Mouse (Mus musculus): ENCODE data around the gene Sp7.

Gene Sp7

GRCm38 (mm10) chr15:102366733-102367344 lies at the start of gene Sp7:
Gene Sp7 (minus strand): TSS chr15:102367182.
- no peak for DNase-seq (ENCODE audit: low read depth in 1 of 2, low spot score in 2 of 2)

DNA sequence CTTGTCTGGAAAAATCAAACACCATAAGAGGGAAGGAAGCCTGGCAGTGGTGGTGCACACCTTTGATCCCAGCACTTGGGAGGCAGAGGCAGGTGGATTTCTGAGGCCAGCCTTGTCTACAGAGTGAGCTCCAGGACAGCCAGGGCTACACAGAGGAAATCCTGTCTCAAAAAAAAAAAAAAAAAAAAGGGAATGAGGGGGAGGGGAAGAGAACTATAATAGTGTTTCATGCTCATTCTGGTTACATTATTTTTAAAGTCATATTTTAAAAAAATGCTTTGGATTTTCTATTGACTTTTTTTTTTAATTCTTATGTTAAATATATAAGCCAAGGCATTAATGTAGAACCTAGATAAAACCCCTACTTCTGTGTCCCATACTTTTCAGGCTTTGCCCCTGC lies 46.7 kb upstream of the Sp7 start:
- no peak for DNase-seq (ENCODE audit: low read depth in 1 of 2, low spot score in 2 of 2)

GRCm38 (mm10) chr15:102411077-102411476 lies 44.1 kb upstream of the Sp7 start:
- no peak for DNase-seq (ENCODE audit: low read depth in 1 of 2, low spot score in 2 of 2)

DNA sequence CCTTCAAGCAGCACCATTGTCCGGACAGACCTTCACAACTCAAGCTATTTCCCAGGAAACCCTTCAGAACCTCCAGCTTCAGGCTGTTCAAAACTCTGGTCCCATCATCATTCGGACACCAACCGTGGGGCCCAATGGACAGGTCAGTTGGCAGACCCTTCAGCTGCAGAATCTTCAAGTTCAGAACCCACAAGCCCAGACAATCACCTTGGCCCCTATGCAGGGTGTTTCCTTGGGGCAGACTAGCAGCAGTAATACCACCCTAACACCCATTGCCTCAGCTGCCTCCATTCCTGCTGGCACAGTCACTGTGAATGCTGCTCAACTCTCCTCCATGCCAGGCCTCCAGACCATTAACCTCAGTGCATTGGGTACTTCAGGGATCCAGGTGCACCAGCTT lies 42.3 kb upstream of the Sp7 start:
- DNase-seq (ENCODE audit: low read depth in 1 of 2, low spot score in 2 of 2), result no peak

DNA sequence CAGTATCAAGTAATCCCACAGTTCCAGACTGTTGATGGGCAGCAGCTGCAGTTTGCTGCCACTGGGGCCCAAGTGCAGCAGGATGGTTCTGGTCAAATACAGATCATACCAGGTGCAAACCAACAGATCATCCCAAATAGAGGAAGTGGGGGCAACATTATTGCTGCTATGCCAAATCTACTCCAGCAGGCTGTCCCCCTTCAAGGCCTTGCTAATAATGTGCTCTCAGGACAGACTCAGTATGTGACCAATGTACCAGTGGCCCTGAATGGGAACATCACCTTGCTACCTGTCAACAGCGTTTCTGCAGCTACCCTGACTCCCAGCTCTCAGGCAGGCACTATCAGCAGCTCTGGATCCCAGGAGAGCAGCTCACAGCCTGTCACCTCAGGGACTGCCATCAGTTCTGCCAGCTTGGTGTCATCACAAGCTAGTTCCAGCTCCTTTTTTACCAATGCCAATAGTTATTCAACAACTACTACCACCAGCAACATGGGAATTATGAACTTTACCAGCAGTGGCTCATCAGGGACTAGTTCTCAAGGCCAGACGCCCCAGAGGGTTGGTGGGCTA lies 41.7 kb upstream of the Sp7 start:
- no peak for DNase-seq (ENCODE audit: low read depth in 1 of 2, low spot score in 2 of 2)

DNA sequence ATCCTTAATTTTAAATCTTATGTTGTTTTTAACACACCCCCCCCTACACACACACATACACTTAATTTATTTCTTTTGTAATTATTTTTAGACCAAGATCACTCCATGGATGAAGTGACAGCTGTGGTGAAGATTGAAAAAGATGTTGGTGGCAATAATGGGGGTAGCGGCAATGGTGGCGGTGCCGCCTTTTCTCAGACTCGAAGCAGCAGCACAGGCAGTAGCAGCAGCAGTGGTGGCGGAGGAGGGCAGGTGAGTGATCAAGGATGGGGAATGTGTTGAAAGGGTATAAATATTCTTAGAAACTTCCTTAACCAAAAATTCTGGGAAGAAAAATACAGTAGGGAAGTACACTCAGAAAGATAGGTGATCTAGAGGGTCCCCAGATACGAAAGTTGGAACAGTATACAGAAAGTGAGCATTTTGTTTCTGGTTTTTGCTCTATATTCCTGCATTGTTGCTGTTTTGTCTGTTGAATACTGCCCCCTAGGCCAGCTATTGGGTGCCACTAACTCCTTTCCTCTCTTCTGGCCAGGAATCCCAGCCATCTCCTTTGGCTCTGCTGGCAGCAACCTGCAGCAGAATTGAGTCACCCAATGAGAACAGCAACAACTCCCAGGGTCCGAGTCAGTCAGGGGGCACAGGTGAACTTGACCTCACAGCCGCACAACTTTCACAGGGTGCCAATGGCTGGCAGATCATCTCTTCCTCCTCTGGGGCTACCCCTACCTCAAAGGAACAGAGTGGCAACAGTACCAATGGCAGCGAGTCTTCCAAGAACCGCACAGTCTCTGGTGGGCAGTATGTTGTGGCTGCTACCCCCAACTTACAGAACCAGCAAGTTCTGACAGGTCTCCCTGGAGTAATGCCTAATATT lies 40.9 kb upstream of the Sp7 start:
- DNase-seq (ENCODE audit: low read depth in 1 of 2, low spot score in 2 of 2), result no peak

GRCm38 (mm10) chr15:102406912-102407580 lies 40.1 kb upstream of the Sp7 start:
- DNase-seq (ENCODE audit: low read depth in 1 of 2, low spot score in 2 of 2), result no peak

- DNase-seq (ENCODE audit: low read depth in 1 of 2, low spot score in 2 of 2), result peak in 1 of 2 experiments; percentile 50
These were observed 39.4 kb upstream of the Sp7 start for GRCm38 (mm10) chr15:102406196-102406911.

DNA sequence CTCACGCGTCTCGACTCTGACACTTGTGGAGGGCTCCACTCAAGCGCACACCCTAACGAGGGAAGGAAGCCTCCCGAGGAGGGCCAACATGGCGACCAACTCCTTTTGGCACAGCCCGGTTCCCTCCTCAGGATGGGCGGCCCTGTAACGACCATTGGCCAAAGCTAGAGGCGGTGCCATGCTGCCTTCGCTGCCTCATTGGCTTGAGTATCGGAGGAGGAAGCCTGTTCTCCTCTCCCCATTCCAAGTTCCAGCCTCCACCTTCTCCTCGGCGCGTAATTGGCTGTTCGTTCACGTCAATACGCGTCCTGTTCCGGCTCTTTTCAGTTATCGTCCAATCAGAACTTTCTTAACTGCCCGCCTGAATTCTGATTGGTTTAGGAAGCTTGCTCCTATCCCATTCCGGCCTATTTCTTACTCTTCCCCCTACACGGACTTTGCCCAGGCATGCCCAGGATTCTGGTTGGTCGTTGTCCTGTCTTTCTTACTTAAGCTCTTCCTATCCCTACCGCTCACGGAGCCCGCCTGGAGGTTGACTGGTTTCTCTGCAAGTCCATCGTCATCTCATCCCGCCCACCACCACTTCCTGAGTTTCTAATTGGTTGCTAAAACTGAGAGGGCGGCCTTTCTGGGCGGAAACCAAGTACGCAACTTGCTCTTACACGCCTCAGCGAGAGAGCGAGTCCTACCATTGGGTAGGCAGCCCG lies 38.7 kb upstream of the Sp7 start, which contains the start of gene Sp1:
TSS of gene Sp1 (plus strand) at position 655 of the 707 bp plus-strand sequence.
- peak; percentile 98 to 99 for DNase-seq (ENCODE audit: low read depth in 1 of 2, low spot score in 2 of 2)

GRCm38 (mm10) chr15:102404608-102405488 lies 37.9 kb upstream of the Sp7 start:
- no peak for DNase-seq (ENCODE audit: low read depth in 1 of 2, low spot score in 2 of 2)

GRCm38 (mm10) chr15:102402210-102402609 lies 35.2 kb upstream of the Sp7 start:
- no peak for DNase-seq (ENCODE audit: low read depth in 1 of 2, low spot score in 2 of 2)

DNA sequence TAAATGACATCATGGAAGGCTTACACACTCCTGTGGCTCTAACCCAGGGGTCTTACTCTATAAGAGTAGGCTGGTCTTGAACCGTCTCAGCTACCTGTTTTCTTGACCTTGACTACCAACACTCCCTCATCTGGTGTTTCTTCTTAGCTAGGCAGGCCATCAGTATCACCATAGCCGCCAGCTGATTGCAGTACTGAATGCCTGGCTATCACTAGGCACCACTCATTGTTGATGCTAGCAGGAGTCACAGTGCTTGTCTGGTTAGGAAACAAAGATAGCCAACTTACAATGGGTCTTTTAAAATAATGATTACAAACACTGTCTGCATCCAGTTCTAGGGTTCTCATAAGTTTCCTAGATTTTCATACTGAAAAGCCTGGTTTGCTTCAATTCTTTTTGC lies 34.3 kb upstream of the Sp7 start:
- no peak for DNase-seq (ENCODE audit: low read depth in 1 of 2, low spot score in 2 of 2)

GRCm38 (mm10) chr15:102400476-102401045 lies 33.6 kb upstream of the Sp7 start:
- DNase-seq (ENCODE audit: low read depth in 1 of 2, low spot score in 2 of 2), result no peak

DNA sequence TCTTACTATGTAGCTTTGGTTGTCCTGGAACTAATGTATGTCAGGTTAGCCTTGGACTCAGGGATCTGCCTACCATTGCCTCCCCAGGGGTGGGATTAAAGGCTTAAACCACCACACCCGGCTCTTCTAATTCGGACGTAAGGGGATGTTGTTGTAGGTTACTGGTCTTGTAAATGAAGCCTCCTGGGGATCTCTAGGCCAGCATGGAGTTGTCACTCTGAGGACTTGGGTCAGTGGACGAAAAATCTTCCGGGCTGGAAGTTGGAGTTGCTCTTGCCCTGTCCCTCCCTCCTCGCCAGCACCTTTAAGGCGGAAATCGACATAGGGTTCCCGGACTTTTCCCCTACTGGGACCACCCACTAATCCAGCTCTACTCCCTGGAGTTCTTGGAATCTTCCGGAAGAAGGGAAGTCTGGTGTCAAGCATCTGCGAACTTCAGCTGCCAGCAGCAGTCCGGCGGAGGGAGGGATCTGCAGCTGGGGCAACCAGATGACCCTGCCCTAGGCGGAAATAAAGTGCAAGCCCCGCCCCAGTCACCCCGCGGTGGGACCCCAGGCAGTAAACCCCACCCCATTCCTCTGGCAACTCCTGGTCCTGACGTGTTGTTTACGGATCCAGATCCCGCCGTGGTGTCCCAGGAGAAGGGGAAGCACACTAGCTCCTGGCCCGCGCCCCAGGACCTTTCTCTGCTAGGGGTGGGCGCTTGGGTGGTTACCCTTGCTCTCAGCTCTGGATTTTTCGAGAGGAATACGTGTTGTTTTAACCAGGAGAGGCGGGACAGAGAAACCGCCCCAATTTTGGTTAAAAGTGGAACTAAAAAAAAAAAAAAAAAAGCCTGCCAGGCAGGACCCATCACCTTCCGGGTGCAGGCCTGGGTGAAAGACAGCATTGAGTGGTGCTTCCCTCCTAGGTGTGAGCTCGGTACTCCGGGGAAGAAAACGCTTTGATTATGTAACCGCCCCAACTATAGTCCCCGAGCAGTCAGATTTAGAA lies 32.5 kb upstream of the Sp7 start:
- peak; percentile 51 to 78 for DNase-seq (ENCODE audit: low read depth in 1 of 2, low spot score in 2 of 2)

DNA sequence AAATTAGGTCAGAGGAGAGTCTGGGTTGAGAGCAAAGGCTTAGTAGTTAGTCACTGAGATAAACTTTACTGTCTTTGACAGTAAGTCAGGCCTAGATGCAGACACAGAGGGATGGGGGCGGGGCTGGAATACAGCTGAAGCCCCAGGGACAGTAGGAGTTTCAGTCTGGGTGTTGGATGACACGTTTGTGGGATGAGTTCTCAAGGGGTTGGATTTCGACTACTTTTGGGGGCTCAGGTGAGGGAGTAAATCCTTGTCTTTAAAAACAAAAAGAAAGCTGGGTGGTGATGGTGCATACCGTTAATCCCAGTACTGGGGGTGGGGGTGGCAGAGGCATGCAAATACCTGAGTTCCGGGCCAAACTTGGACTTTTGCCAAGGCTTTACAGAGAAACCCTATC lies 31.6 kb upstream of the Sp7 start:
- no peak for DNase-seq (ENCODE audit: low read depth in 1 of 2, low spot score in 2 of 2)

DNA sequence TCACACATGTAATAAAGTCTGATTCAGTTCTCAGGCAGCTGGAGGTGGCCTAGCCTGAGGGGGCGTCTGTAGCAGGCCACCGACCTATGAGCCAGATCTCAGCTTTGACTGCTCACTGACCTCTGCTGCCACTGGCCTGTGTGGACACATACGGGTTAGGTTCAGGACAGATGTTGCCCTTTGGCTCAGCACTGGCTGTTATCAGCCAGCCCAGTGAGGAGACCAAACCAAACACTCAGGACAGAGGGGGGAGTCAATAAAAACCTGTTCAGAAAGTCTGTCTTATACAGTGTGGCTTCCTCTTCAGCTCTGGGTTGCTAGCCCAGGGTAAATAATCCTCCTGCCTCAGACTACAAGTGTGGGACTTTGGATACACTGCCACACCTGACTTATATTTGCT lies 28.1 kb upstream of the Sp7 start:
- DNase-seq (ENCODE audit: low read depth in 1 of 2, low spot score in 2 of 2), result no peak

DNA sequence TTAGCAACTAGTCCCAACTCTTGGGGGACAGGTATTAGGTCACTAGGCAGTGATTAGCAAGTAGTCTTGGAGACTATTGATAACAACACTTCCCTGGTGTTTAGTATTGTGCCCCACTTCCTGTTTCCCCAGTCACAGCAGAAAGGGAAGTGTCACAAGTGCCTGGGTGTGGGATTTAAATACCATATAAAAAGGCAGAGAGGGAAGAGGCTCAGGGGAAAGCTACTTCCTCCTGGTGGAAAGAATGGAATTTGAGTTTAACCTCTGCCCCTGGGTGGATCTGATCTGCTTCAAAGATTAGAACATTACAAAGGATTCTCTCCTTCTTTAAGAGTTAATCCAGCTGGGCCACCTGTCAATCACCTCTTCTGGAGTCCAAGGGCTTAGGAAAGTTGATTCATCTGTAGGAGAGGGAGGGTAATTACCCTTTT lies 26.6 kb upstream of the Sp7 start:
- peak; percentile 36 to 43 for DNase-seq (ENCODE audit: low read depth in 1 of 2, low spot score in 2 of 2)

- DNase-seq (ENCODE audit: low read depth in 1 of 2, low spot score in 2 of 2), result no peak
These were observed 25.5 kb upstream of the Sp7 start for GRCm38 (mm10) chr15:102392520-102392919.
